Mouse (Mus musculus) hindbrain, postnatal 0 days (tissue): ENCODE results near the gene Acyp2. TPM values are rescaled to one million over a fixed set of nuclear protein-coding genes. Genes with fewer than 3 reads are reported as not detected.

Source experiments
- ATAC-seq: fragments of 200-750 bp; cut with Nextera tagmentation; 2 replicates; pipeline ENCODE4 v1.8.0; 2017; ENCODE audit warnings: mild to moderate bottlenecking, moderate TSS enrichment, moderate library complexity
- DNase-seq: peaks from one replicate; pipeline ENCODE4 v3.0.0-alpha.2; 2015; ENCODE audit warnings: low spot score
- H3K27ac ChIP-seq: fragments of 300-500 bp; sonication (generic); 2 replicates; pipeline ENCODE4 v1.5.1; 2014; ENCODE audit warnings: mild to moderate bottlenecking
- H3K27me3 ChIP-seq: fragments of 300-500 bp; sonication (generic); 2 replicates; pipeline ENCODE4 v1.6.1; 2014; ENCODE audit warnings: low read length, mixed read lengths; ENCODE audit not compliant: insufficient read depth
- H3K36me3 ChIP-seq: fragments of 300-500 bp; sonication (generic); 2 replicates; pipeline ENCODE4 v1.6.1; 2014; ENCODE audit warnings: low read length, mixed read lengths; ENCODE audit not compliant: insufficient read depth
- H3K4me1 ChIP-seq: fragments of 300-500 bp; sonication (generic); 2 replicates; pipeline ENCODE4 v1.6.1; 2014; ENCODE audit warnings: antibody characterized with exemption, low read length, mixed read lengths; ENCODE audit not compliant: insufficient read depth
- H3K4me2 ChIP-seq: fragments of 300-500 bp; sonication (generic); 2 replicates; pipeline ENCODE4 v1.6.1; 2014; ENCODE audit warnings: low read depth, mild to moderate bottlenecking, low read length, moderate library complexity, mixed read lengths
- H3K4me3 ChIP-seq: fragments of 300-500 bp; sonication (generic); 2 replicates; pipeline ENCODE4 v1.5.1; 2014; ENCODE audit warnings: low read length
- H3K9ac ChIP-seq: fragments of 300-500 bp; sonication (generic); replicated peaks from 2 replicates; pipeline ENCODE4 v1.6.1; 2014; ENCODE audit warnings: mild to moderate bottlenecking, low read length, moderate library complexity, mixed read lengths
- H3K9me3 ChIP-seq: fragments of 300-500 bp; sonication (generic); 2 replicates; pipeline ENCODE4 v1.6.1; 2016; ENCODE audit warnings: low read length, mixed read lengths
- CTCF ChIP-seq: IDR thresholded peaks from 2 replicates; pipeline ENCODE4 v1.5.1; 2016; ENCODE audit warnings: antibody characterized with exemption, control low read depth, low read depth
- WGBS: fragments of 180-500 bp; shearing (Covaris S2); extraction: QIAGEN DNeasy Blood & Tissue Kit; methylation state at CpG from one replicate; pipeline ENCODE4 v1.1.7; 2014; 5-methylcytosine and 5-hydroxymethylcytosine counted together
- polyA plus RNA-seq: library from polyadenylated mRNA; unstranded; fragments of >200 nt; fragmentation: Nextera tagmentation; extraction: Ambion mirVana; gene quantifications from 2 replicates; pipeline ENCODE4 v1.2.1, GENCODE M21; 2015
- total RNA-seq: library from RNA; depleted of rRNA; stranded (reverse); fragments of >200 nt; gene quantifications from 2 replicates; pipeline ENCODE4 v1.2.3, GENCODE M21; 2014; rRNA removed

Gene Acyp2
- total RNA-seq: 11.8 and 12.9 TPM in 2 replicates
- 57.0 and 62.6 TPM in 2 replicates for polyA plus RNA-seq

DNA sequence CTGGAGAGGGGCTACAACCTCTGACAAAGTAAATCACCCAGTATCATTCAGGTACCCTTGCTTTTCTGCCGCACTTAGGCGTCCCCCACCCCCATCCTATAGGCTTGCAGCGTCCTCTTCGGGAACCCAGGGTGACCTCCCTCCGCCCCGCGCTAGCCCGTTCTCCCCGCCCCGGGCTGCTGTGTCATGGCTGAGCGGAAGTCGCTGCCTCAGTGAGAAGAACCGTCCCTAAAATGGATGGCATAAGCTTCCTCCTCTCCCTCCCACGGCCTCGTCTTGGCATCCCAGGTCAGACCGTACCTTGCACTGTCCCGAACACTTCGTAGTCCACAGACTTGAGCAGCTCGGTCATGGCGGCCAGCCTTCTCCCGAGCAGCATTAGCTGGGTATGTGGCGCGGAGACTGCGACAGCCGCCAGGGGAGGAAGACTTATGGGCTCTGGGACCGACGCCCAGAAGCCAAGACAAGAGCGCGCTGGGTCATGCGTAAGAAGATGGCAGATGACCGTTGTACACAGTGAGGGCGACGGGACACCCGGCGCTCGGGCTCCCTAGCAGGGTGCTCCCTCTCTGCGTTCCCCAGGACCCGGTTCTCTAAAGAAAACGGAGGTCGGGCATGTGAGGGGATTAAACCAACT, at the start of gene Acyp2:
TSS of gene Acyp2 (minus strand) at position 587 of the 637 bp plus-strand sequence.
- peak within 1 kb of the TSS; percentile 62 for H3K9ac ChIP-seq
- peak within 1 kb of the TSS; percentile 68 for H3K4me2 ChIP-seq
- no peaks in the 10 kb centered on the region for H3K9me3 ChIP-seq
- H3K4me3 ChIP-seq: peak within 1 kb of the TSS; percentile 48
- H3K27ac ChIP-seq: peak within 1 kb of the TSS; percentile 78
- ATAC-seq: peak; percentile 98
- peak; percentile 70 for TF ChIP-seq CTCF
- H3K36me3 ChIP-seq: no peaks in the 10 kb centered on the region
- peak; percentile 87 for DNase-seq
- under 1% methylated on average over 40 of the region's 40 CpGs for WGBS
- no peaks in the 10 kb centered on the region for H3K27me3 ChIP-seq
- no peaks in the 10 kb centered on the region for H3K4me1 ChIP-seq

GRCm38 (mm10) chr11:30689421-30689820, 40.0 kb upstream of the Acyp2 start:
- Histone ChIP-seq H3K27ac (no peak overlapping the region), H3K4me1 (no peaks in the 10 kb centered on the region), H3K4me3 (no peak overlapping the region), H3K9me3 (no peaks in the 10 kb centered on the region), H3K36me3 (no peaks in the 10 kb centered on the region), H3K9ac (no peak overlapping the region), H3K4me2 (no peak overlapping the region), H3K27me3 (no peaks in the 10 kb centered on the region)
- ATAC-seq (no peak), DNase-seq (peak; percentile 3)
- TF ChIP-seq CTCF: no peak
- WGBS: 69% methylated on average over 1 of the region's 1 CpGs

DNA sequence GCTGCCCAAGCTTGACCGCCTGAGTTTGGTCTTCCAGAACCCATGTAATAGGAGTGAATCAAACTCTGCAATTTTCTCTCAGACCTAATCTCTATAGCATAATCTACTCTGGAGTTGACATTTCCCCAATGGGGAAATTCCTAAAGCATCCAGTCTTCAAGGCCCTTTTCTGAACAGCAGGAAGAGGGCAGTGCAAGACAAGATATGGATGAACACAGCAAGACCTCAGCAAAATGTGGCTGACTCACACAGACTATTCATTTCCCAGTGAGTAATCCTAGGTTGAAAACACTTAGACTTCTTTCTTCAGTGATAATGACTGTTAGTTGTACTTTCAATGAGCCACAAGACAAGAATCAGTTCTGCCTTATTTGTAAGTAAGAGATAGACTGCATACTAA, 26.7 kb upstream of the Acyp2 start:
- ATAC-seq (peak; percentile 76; the same call in 1 of the 2 replicates), DNase-seq (peak; percentile 75)
- H3K9me3 ChIP-seq: no peaks in the 10 kb centered on the region
- no peak overlapping the region for H3K4me2 ChIP-seq
- H3K4me3 ChIP-seq: no peak overlapping the region
- no peak overlapping the region for H3K9ac ChIP-seq
- TF ChIP-seq CTCF: peak; percentile 76
- no peaks in the 10 kb centered on the region for H3K36me3 ChIP-seq
- H3K27ac ChIP-seq: no peak overlapping the region
- H3K27me3 ChIP-seq: no peaks in the 10 kb centered on the region
- 84% methylated on average over 1 of the region's 1 CpGs for WGBS
- H3K4me1 ChIP-seq: no peaks in the 10 kb centered on the region

DNA sequence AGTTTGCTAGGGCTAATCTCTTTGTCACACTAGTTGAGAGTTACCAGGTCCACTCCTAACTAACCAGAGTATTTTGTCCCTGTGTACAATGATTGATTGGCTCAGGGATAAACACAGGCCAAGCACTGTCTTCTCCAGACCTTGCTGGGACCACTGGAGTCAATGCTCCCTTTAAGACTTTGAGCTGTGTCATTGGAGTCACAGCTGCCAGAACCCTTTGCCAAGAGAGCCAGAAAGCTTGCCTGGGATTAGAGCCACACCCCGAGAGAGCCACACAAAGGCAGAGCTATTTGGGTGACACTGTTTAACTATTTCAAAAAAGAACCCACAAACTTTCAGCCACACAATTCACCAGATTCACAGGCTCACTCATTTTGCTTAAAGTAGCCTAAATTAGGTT, 23.3 kb upstream of the Acyp2 start:
- no peak for TF ChIP-seq CTCF
- no peak overlapping the region for H3K27ac ChIP-seq
- no peaks in the 10 kb centered on the region for H3K27me3 ChIP-seq
- H3K9ac ChIP-seq: no peak overlapping the region
- H3K4me3 ChIP-seq: no peak overlapping the region
- H3K4me1 ChIP-seq: no peaks in the 10 kb centered on the region
- no peaks in the 10 kb centered on the region for H3K36me3 ChIP-seq
- 32% methylated on average over 1 of the region's 1 CpGs for WGBS
- H3K4me2 ChIP-seq: no peak overlapping the region
- ATAC-seq (peak; percentile 68), DNase-seq (peak; percentile 57)
- H3K9me3 ChIP-seq: no peaks in the 10 kb centered on the region

DNA sequence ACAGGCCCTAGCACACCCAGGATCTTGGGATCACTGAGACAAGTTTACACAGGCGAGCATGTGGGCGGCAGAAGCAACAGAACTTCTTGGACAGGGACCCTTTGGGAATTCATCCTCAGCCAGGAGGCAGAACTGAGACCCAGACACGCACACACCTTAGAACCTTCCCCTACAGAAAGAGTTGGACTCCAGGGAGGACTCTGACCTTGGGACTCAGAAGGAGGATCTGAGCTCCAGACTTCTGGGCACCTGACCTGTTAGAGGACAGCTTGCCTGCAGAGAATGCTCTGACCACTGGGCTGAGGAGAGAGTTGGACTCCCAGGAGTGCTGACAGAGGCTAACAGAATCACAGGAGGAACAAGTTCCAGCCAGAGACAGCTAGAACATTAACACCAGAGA, 13.6 kb upstream of the Acyp2 start:
- no peaks in the 10 kb centered on the region for H3K9me3 ChIP-seq
- no peak overlapping the region for H3K4me2 ChIP-seq
- H3K4me1 ChIP-seq: no peaks in the 10 kb centered on the region
- H3K9ac ChIP-seq: no peak overlapping the region
- DNase-seq (no peak), ATAC-seq (no peak)
- no peaks in the 10 kb centered on the region for H3K36me3 ChIP-seq
- no peak overlapping the region for H3K27ac ChIP-seq
- WGBS: 84% methylated on average over 3 of the region's 3 CpGs
- no peaks in the 10 kb centered on the region for H3K27me3 ChIP-seq
- no peak overlapping the region for H3K4me3 ChIP-seq
- no peak for TF ChIP-seq CTCF

- H3K36me3 ChIP-seq: no peaks in the 10 kb centered on the region
- no peaks in the 10 kb centered on the region for H3K9me3 ChIP-seq
- no peak overlapping the region for H3K27ac ChIP-seq
- DNase-seq (no peak), ATAC-seq (no peak)
- no peak for TF ChIP-seq CTCF
- no peaks in the 10 kb centered on the region for H3K4me1 ChIP-seq
- 86% methylated on average over 2 of the region's 2 CpGs for WGBS
- no peak overlapping the region for H3K4me3 ChIP-seq
- no peak overlapping the region for H3K9ac ChIP-seq
- no peaks in the 10 kb centered on the region for H3K27me3 ChIP-seq
- H3K4me2 ChIP-seq: no peak overlapping the region
Observed at GRCm38 (mm10) chr11:30662591-30662990, 13.2 kb upstream of the Acyp2 start.

DNA sequence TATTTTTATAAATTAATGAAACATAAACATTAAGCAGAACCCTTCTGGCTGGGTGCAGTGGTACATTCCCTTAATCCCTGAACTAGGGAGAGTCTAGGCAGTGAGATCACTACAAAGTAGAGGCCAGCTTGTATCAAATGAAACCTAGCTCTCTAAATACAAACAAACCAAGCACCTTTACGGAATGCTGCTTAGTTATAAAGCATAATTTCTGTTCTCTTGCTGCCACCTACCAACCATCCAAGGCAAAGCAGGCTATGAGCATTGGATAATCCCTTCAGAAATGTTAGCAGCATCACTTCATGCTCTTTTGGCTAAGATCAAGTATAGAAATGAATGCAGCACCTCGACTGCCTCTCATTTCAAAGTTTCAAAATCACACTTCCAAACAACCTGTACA, 7.7 kb upstream of the Acyp2 start:
- Histone ChIP-seq H3K27ac (no peak overlapping the region), H3K4me2 (no peak overlapping the region), H3K4me3 (no peak overlapping the region), H3K27me3 (no peaks in the 10 kb centered on the region), H3K4me1 (no peaks in the 10 kb centered on the region), H3K9me3 (no peaks in the 10 kb centered on the region), H3K9ac (no peak overlapping the region), H3K36me3 (no peaks in the 10 kb centered on the region)
- WGBS: 19% methylated on average over 2 of the region's 2 CpGs
- DNase-seq (peak; percentile 84), ATAC-seq (peak; percentile 84)
- peak; percentile 85 for TF ChIP-seq CTCF
